Mouse (Mus musculus) midbrain, embryonic 10.5 days (tissue): ENCODE results near the gene Cd52. TPM values are rescaled to one million over a fixed set of nuclear protein-coding genes. Genes with fewer than 3 reads are reported as not detected.

Experiments used
- DNase-seq: peaks from one replicate; pipeline ENCODE4 v3.0.0-alpha.2; 2017; ENCODE audit warnings: low spot score
- H3K27ac ChIP-seq: fragments of 300-500 bp; sonication (generic); replicated peaks from 2 replicates; pipeline ENCODE4 v1.5.1; 2016; ENCODE audit warnings: mild to moderate bottlenecking
- H3K27me3 ChIP-seq: fragments of 300-500 bp; sonication (generic); 2 replicates; pipeline ENCODE4 v1.6.1; 2016; ENCODE audit warnings: low read depth, mild to moderate bottlenecking; ENCODE audit not compliant: poor library complexity, severe bottlenecking
- H3K36me3 ChIP-seq: fragments of 300-500 bp; sonication (generic); 2 replicates; pipeline ENCODE4 v1.6.1; 2016; ENCODE audit warnings: mild to moderate bottlenecking, moderate library complexity
- H3K4me1 ChIP-seq: fragments of 300-500 bp; sonication (generic); 2 replicates; pipeline ENCODE4 v1.6.1; 2016
- H3K4me3 ChIP-seq: fragments of 300-500 bp; sonication (generic); 2 replicates; pipeline ENCODE4 v1.5.1; 2016; ENCODE audit warnings: mild to moderate bottlenecking, moderate library complexity
- H3K9me3 ChIP-seq: fragments of 300-500 bp; sonication (generic); replicated peaks from 2 replicates; pipeline ENCODE4 v1.6.1; 2016; ENCODE audit warnings: mild to moderate bottlenecking
- WGBS: fragments of 180-500 bp; shearing (Covaris S2); methylation state at CpG from one replicate; pipeline ENCODE4 v1.1.7; 2016; 5-methylcytosine and 5-hydroxymethylcytosine counted together
- polyA plus RNA-seq: library from polyadenylated mRNA; unstranded; fragments of >200 nt; fragmentation: Nextera tagmentation; extraction: Ambion mirVana; gene quantifications from 2 replicates; pipeline ENCODE4 v1.2.1, GENCODE M21; 2016

The Cd52 gene
- polyA plus RNA-seq, 1 experiment from 2014 or later: 5.1 TPM

- peaks cover 38% of the 10 kb centered on the region for H3K27me3 ChIP-seq
- H3K9me3 ChIP-seq: no peaks in the 10 kb centered on the region
- 29% methylated on average over 3 of the region's 3 CpGs for WGBS
- H3K4me1 ChIP-seq: peaks cover 28% of the 10 kb centered on the region
- DNase-seq: peak; percentile 70
- no peaks in the 10 kb centered on the region for H3K36me3 ChIP-seq
- 0 out of 2 replicates have a peak overlapping the region, but pooled peaks have one; percentile 39 for H3K27ac ChIP-seq
- no peak overlapping the region for H3K4me3 ChIP-seq
These were observed 16.2 kb downstream of the Cd52 start for GRCm38 (mm10) chr4:134078694-134079093.

GRCm38 (mm10) chr4:134068793-134069580 is 25.9 kb downstream of the Cd52 start:
- DNase-seq: no peak
- Histone ChIP-seq H3K27ac (no peak overlapping the region), H3K9me3 (no peaks in the 10 kb centered on the region), H3K4me1 (peaks cover 7% of the 10 kb centered on the region), H3K36me3 (no peaks in the 10 kb centered on the region), H3K27me3 (peaks cover 28% of the 10 kb centered on the region), H3K4me3 (no peak overlapping the region)
- 87% methylated on average over 4 of the region's 4 CpGs for WGBS

DNA sequence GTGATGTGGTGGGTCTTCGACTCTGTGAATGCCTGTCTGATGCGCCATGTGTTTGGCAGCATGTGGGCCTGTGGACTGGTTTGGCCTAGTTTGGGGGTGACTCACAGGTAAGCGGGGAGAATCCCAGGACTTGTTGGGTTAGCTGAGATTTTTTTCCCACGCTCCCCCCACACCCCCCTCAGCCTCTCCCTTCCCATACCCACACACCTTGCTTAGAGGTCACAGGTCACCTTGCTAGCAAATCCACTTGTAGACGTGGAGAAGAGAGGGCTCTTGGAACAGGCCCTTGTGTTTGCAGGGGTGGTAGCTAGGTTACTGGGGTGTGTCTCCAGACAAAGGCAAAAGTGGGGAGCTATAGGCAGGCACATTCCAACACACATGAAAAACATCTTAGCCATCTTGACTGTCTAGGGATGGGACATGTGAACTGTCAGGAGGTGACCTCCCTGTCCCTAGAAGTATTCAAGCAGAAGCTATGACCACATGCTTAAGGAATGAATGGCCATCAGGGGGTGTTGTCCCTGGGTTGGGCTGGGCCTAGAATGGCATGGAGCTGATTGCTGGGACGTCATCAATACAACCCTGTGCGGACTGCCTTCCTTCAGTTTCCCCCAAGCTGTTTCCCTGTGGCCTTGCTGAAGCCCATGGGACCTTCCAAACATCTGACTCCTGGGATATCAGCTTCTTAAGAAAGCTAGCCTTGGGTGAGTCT is 26.9 kb downstream of the Cd52 start:
- WGBS: 85% methylated on average over 7 of the region's 7 CpGs
- H3K27ac ChIP-seq: no peak overlapping the region
- peaks cover 28% of the 10 kb centered on the region for H3K27me3 ChIP-seq
- peaks cover 7% of the 10 kb centered on the region for H3K4me1 ChIP-seq
- no peak for DNase-seq
- no peaks in the 10 kb centered on the region for H3K9me3 ChIP-seq
- no peaks in the 10 kb centered on the region for H3K36me3 ChIP-seq
- H3K4me3 ChIP-seq: no peak overlapping the region

DNA sequence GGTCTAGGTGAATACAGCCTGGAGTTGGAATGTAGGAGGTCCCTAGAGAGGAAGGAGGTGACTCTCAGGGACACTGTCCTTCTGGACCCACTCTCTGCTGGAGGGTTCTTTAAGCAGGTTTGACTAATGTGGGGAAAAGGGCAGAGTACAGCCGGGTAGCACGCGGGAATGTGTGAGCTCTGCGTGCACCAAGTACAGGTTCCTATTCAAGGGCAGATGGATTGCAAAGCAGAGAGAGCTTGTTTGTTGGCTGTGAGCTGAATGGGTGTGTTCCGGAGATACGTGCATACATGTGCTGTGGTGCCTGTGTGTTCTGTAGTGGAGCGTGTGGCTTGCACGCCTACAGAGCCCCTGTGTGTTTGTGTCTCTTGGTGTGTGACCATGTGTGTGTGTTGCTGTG is 27.5 kb downstream of the Cd52 start:
- no peaks in the 10 kb centered on the region for H3K9me3 ChIP-seq
- DNase-seq: no peak
- H3K4me3 ChIP-seq: no peak overlapping the region
- peaks cover 28% of the 10 kb centered on the region for H3K27me3 ChIP-seq
- WGBS: 92% methylated on average over 8 of the region's 8 CpGs
- H3K27ac ChIP-seq: no peak overlapping the region
- peaks cover 7% of the 10 kb centered on the region for H3K4me1 ChIP-seq
- H3K36me3 ChIP-seq: no peaks in the 10 kb centered on the region

DNA sequence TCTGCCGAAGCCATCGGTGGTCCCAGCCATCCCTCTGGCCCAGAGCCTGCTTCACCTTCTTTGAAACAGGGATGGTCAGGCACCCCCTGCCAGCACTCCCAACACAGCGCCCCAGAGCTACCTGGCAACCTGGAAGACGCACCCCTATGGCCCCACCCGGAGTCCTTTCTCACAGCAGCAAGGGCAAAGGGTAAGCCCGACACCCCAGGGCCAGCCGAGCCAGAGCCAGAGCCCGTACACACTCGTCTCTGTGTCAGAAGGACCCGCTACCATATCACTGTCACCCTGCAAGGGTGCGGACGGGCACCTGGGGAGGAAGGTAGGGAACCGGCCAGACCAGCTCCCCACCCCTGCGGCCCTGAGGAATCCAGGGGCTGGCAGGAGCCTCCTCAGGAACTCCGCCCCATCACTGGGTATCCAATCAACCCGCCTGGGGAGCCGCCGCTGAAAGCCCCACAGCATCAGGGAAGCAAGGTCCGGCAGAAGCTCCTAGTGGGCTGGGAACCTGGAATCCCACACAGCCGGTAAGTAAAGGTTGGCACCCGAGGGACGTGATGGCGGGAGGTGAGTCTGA is 29.4 kb downstream of the Cd52 start:
- peaks cover 46% of the 10 kb centered on the region for H3K27me3 ChIP-seq
- H3K4me1 ChIP-seq: peaks cover 16% of the 10 kb centered on the region
- H3K27ac ChIP-seq: no peak overlapping the region
- H3K36me3 ChIP-seq: no peaks in the 10 kb centered on the region
- no peaks in the 10 kb centered on the region for H3K9me3 ChIP-seq
- 0 out of 2 replicates have a peak overlapping the region, but pooled peaks have one; percentile 9 for H3K4me3 ChIP-seq
- 26% methylated on average over 23 of the region's 23 CpGs for WGBS
- DNase-seq: no peak

DNA sequence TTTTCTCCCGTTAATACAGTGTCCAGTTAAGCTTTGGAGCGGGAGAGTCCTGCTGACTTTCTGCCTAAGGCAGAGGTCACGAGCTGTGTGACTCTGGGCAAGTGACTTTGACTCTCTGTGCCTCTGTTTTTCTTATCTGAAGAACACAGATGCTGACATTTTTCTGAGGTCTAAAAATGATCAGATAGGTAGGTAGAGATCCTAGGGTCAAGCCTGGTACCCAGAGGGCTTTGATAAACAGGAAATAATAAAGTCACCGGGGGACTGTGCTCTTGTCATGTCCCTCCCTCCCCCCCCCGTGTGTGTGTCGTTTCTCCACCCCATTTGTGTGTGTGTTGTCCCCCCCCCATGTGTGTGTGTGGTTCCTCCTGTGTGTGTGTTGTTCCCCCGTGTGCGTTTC is 32.3 kb downstream of the Cd52 start:
- no peak overlapping the region for H3K4me3 ChIP-seq
- peaks cover 30% of the 10 kb centered on the region for H3K4me1 ChIP-seq
- DNase-seq: no peak
- H3K36me3 ChIP-seq: no peaks in the 10 kb centered on the region
- peaks cover 65% of the 10 kb centered on the region for H3K27me3 ChIP-seq
- WGBS: 77% methylated on average over 8 of the region's 8 CpGs
- no peaks in the 10 kb centered on the region for H3K9me3 ChIP-seq
- no peak overlapping the region for H3K27ac ChIP-seq

GRCm38 (mm10) chr4:134061944-134062446 is 32.9 kb downstream of the Cd52 start:
- Histone ChIP-seq H3K27me3 (peaks cover 61% of the 10 kb centered on the region), H3K4me3 (no peak overlapping the region), H3K4me1 (peaks cover 30% of the 10 kb centered on the region), H3K27ac (no peak overlapping the region), H3K36me3 (no peaks in the 10 kb centered on the region), H3K9me3 (no peaks in the 10 kb centered on the region)
- 65% methylated on average over 8 of the region's 8 CpGs for WGBS
- DNase-seq: no peak

GRCm38 (mm10) chr4:134061166-134061830 is 33.6 kb downstream of the Cd52 start:
- no peak overlapping the region for H3K4me3 ChIP-seq
- WGBS: 62% methylated on average over 18 of the region's 18 CpGs
- no peaks in the 10 kb centered on the region for H3K36me3 ChIP-seq
- peaks cover 30% of the 10 kb centered on the region for H3K4me1 ChIP-seq
- H3K9me3 ChIP-seq: no peaks in the 10 kb centered on the region
- H3K27ac ChIP-seq: no peak overlapping the region
- no peak for DNase-seq
- peaks cover 54% of the 10 kb centered on the region for H3K27me3 ChIP-seq

DNA sequence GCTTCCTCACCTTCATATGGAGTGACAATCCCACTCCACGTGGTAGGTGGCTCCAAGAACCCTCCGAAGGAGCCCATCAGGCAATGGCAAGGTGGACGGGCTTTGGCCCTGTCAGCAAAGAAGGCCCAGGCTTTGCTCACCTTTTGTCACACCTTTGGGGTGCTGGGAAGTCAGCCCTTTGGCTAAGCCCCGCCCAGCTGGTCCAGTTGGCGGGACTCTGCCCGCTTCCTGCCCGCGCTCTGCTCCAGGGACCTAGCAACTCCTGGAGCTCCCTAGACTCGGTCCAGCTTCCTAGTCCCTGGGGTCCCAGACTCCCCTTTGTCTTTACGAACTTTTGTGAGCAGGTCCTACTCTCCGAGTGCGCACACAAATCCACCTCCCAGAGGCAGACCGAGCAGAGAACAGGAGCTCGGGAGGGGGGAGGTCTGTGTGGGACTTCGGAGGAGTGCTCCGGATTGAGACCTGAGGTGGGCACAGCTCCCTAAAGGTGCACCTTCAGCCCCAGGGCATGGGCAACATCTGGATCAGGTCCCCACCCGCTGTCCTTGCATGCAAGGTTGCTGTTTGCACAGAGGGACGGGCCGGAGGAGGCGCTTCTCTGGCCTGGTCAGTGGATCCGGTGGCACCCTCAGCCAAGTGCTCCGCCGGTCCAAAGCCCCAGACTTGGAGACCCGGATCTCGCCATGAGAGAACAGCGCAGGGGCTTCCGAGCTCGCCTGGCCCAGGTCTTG is 34.6 kb downstream of the Cd52 start, which contains the start of gene Crybg2:
TSS of gene Crybg2 (plus strand) at position 681 of the 731 bp plus-strand sequence.
- Histone ChIP-seq H3K4me1 (peaks cover 25% of the 10 kb centered on the region), H3K9me3 (no peaks in the 10 kb centered on the region), H3K27ac (no peak within 1 kb of the TSS), H3K36me3 (no peaks in the 10 kb centered on the region), H3K27me3 (peaks cover 44% of the 10 kb centered on the region), H3K4me3 (no peak within 1 kb of the TSS)
- WGBS: 40% methylated on average over 28 of the region's 28 CpGs
- no peak for DNase-seq

- no peaks in the 10 kb centered on the region for H3K9me3 ChIP-seq
- H3K27ac ChIP-seq: no peak overlapping the region
- H3K4me1 ChIP-seq: peaks cover 23% of the 10 kb centered on the region
- H3K36me3 ChIP-seq: no peaks in the 10 kb centered on the region
- DNase-seq: no peak
- WGBS: 83% methylated on average over 6 of the region's 6 CpGs
- H3K27me3 ChIP-seq: peaks cover 40% of the 10 kb centered on the region
- peak overlapping the region; percentile 27; the same call in 1 of the 2 replicates for H3K4me3 ChIP-seq
These were observed 36.0 kb downstream of the Cd52 start for GRCm38 (mm10) chr4:134058908-134059307.

DNA sequence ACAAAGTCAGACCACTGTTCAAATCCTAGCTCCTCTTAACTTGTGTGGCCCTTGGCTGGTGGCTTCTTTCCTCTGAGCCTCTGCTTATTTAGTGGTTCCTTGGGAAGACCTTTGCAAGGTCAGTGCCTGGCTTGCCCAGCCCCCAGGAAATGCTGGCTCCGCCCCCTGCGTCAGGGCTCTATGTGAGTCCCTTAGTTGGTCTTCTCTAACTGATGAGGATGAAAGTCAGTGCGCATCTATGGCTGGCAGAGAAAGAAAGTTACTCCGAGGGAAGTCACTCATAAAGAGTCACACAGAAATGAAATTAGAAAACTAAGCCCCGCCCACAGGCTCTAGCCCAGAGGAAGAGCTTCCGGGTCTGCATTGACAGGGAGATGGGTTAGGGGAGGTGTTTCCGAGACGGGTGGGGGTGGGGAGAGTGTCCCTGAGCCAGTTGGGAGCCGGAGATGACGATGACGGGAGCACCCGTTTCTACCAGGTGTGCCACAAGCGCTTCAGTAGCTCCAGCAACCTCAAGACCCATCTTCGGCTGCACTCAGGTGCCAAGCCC is 36.6 kb downstream of the Cd52 start:
- Histone ChIP-seq H3K4me3 (peak overlapping the region; percentile 27), H3K27ac (no peak overlapping the region), H3K9me3 (no peaks in the 10 kb centered on the region), H3K27me3 (peaks cover 40% of the 10 kb centered on the region), H3K36me3 (no peaks in the 10 kb centered on the region), H3K4me1 (peaks cover 23% of the 10 kb centered on the region)
- DNase-seq: no peak
- WGBS: 42% methylated on average over 14 of the region's 14 CpGs
